Mouse (Mus musculus) liver, embryonic 13.5 days (tissue): Measurements from ENCODE around the gene Elovl1. TPM values are rescaled to one million over a fixed set of nuclear protein-coding genes. Genes with fewer than 3 reads are reported as not detected.

Experiments used
- ATAC-seq: fragments of 200-750 bp; cut with Nextera tagmentation; 2 replicates; pipeline ENCODE4 v1.8.0; 2017; ENCODE audit warnings: low read depth, mild to moderate bottlenecking, moderate number of reproducible peaks, moderate library complexity
- DNase-seq: peaks from one replicate; pipeline ENCODE4 v3.0.0; 2022
- H3K27ac ChIP-seq: fragments of 300-500 bp; sonication (generic); 2 replicates; pipeline ENCODE4 v1.5.1; 2015; ENCODE audit warnings: moderate library complexity, mild to moderate bottlenecking, inconsistent platforms
- H3K27me3 ChIP-seq: fragments of 300-500 bp; sonication (generic); 2 replicates; pipeline ENCODE4 v1.6.1; 2015; ENCODE audit warnings: mild to moderate bottlenecking, inconsistent platforms
- H3K36me3 ChIP-seq: fragments of 300-500 bp; sonication (generic); 2 replicates; pipeline ENCODE4 v1.6.1; 2015; ENCODE audit warnings: mild to moderate bottlenecking, inconsistent platforms
- H3K4me1 ChIP-seq: fragments of 300-500 bp; sonication (generic); replicated peaks from 2 replicates; pipeline ENCODE4 v1.6.1; 2015; ENCODE audit warnings: inconsistent platforms
- H3K4me2 ChIP-seq: fragments of 300-500 bp; sonication (generic); 2 replicates; pipeline ENCODE4 v1.6.1; 2015; ENCODE audit warnings: inconsistent platforms, mild to moderate bottlenecking, moderate library complexity
- H3K4me3 ChIP-seq: fragments of 300-500 bp; sonication (generic); replicated peaks from 2 replicates; pipeline ENCODE4 v1.5.1; 2015; ENCODE audit warnings: mild to moderate bottlenecking, inconsistent platforms
- H3K9ac ChIP-seq: fragments of 300-500 bp; sonication (generic); 2 replicates; pipeline ENCODE4 v1.6.1; 2015; ENCODE audit warnings: mild to moderate bottlenecking, inconsistent platforms
- H3K9me3 ChIP-seq: fragments of 300-500 bp; sonication (generic); replicated peaks from 2 replicates; pipeline ENCODE4 v1.6.1; 2016; ENCODE audit warnings: inconsistent platforms
- WGBS: fragments of 180-500 bp; shearing (Covaris S2); methylation state at CpG from one replicate; pipeline ENCODE4 v1.1.7; 2015; ENCODE audit not compliant: insufficient replicate concordance; 5-methylcytosine and 5-hydroxymethylcytosine counted together
- polyA plus RNA-seq: library from polyadenylated mRNA; unstranded; fragments of >200 nt; fragmentation: Nextera tagmentation; extraction: Ambion mirVana; gene quantifications from 2 replicates; pipeline ENCODE4 v1.2.1, GENCODE M21; 2015

The Elovl1 gene
- polyA plus RNA-seq, 1 experiment from 2014 or later, result 106 TPM

DNA sequence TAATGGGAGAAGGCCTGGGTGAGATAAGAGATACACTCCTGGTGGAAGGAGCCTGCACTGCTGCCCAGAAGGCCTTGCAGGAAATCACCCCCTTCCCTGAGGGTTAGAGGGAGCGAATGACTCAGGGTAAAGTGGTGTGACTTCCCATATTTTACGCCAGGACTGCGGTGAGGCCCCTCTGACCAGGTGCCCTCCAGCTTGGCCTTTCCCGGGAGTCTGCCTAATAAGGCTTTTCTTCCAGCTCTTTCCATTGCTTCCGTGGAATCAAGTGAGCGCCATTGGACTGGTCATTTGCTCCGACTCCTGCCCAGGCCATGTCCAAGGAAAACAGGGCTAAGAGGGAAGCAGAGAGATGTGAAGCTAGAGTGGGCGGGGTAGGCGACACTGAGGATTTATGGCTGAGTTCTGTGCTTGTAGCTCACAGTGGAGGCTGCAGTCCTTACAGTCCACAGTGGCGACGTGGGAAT, 37.8 kb downstream of the Elovl1 start:
- H3K27me3 ChIP-seq, result no peaks in the 10 kb centered on the region
- no peaks in the 10 kb centered on the region for H3K36me3 ChIP-seq
- no peak overlapping the region for H3K9ac ChIP-seq
- ATAC-seq, result 0 out of 2 replicates have a peak, but pooled peaks have one; percentile 41
- H3K4me3 ChIP-seq, result no peak overlapping the region
- no peak overlapping the region for H3K4me2 ChIP-seq
- 16% methylated on average over 11 of the region's 11 CpGs for WGBS
- H3K4me1 ChIP-seq, result peaks cover 4% of the 10 kb centered on the region; the same call in 1 of the 2 replicates
- DNase-seq, result no peak
- no peak overlapping the region for H3K27ac ChIP-seq
- no peaks in the 10 kb centered on the region for H3K9me3 ChIP-seq

DNA sequence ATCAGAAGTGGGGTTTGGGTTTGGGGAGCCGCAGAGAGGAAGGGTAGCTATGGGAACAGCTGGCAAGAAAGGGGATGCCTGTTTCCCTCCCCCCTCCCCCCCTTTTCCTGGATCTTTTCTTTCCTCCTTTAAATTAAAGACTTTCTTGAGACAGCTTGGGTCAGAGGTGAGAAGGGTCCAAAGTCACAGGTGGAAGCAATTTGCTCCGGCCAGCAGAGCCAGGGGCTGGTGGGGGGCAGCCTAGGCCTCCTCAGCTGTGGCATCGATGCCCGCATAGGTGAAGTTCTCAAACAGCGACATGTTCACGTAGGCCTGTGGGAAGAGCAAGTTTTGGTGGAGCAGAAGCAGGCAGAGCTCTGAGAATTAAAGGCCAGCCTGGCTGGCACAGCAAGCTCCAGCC, 43.4 kb downstream of the Elovl1 start:
- WGBS, result 82% methylated on average over 6 of the region's 6 CpGs
- ATAC-seq, result no peak
- no peak overlapping the region for H3K9ac ChIP-seq
- H3K27ac ChIP-seq, result no peak overlapping the region
- no peak overlapping the region for H3K4me3 ChIP-seq
- H3K27me3 ChIP-seq, result no peaks in the 10 kb centered on the region
- H3K36me3 ChIP-seq, result no peaks in the 10 kb centered on the region
- H3K9me3 ChIP-seq, result no peaks in the 10 kb centered on the region
- H3K4me1 ChIP-seq, result no peaks in the 10 kb centered on the region
- H3K4me2 ChIP-seq, result no peak overlapping the region
- no peak for DNase-seq

- ATAC-seq (no peak), DNase-seq (no peak)
- H3K9me3 ChIP-seq, result no peaks in the 10 kb centered on the region
- WGBS, result 78% methylated on average over 11 of the region's 11 CpGs
- H3K9ac ChIP-seq, result no peak overlapping the region
- H3K4me3 ChIP-seq, result no peak overlapping the region
- H3K4me2 ChIP-seq, result no peak overlapping the region
- no peaks in the 10 kb centered on the region for H3K27me3 ChIP-seq
- H3K4me1 ChIP-seq, result no peaks in the 10 kb centered on the region
- no peaks in the 10 kb centered on the region for H3K36me3 ChIP-seq
- H3K27ac ChIP-seq, result no peak overlapping the region
These were observed 44.8 kb downstream of the Elovl1 start for GRCm38 (mm10) chr4:118472687-118473086.

- Histone ChIP-seq H3K9ac (no peak overlapping the region), H3K4me1 (no peaks in the 10 kb centered on the region), H3K4me3 (no peak overlapping the region), H3K27me3 (no peaks in the 10 kb centered on the region), H3K9me3 (no peaks in the 10 kb centered on the region), H3K27ac (no peak overlapping the region), H3K36me3 (no peaks in the 10 kb centered on the region), H3K4me2 (no peak overlapping the region)
- WGBS, result 64% methylated on average over 15 of the region's 15 CpGs
- DNase-seq, result no peak
- ATAC-seq, result no peak
These were observed 49.1 kb downstream of the Elovl1 start for GRCm38 (mm10) chr4:118476773-118477530.

Other genes with a start within 250 kb of the Elovl1 start
- gene Kdm4a, start 248.1 kb upstream of the Elovl1 start, polyA plus RNA-seq, result 7.8 and 9.1 TPM in 2 replicates
- gene Ptprf, start 136.7 kb upstream of the Elovl1 start, polyA plus RNA-seq, result 7.9 and 9.5 TPM in 2 replicates
- gene Szt2, start 18.8 kb upstream of the Elovl1 start, polyA plus RNA-seq, result 2.0 TPM in 2 replicates
- gene Med8, start 18.8 kb upstream of the Elovl1 start, polyA plus RNA-seq, result 97.4 and 107 TPM in 2 replicates
- gene Cdc20, start 9.3 kb downstream of the Elovl1 start, polyA plus RNA-seq, result 210 and 211 TPM in 2 replicates
- gene Mpl, start 29.4 kb downstream of the Elovl1 start, polyA plus RNA-seq, result 10.8 and 10.9 TPM in 2 replicates
- gene Tie1, start 62.0 kb downstream of the Elovl1 start, polyA plus RNA-seq, result 7.0 and 8.0 TPM in 2 replicates
- gene 2610528J11Rik, start 98.9 kb downstream of the Elovl1 start, polyA plus RNA-seq, result 5.2 and 5.6 TPM in 2 replicates
- 0.80 and 0.88 TPM in 2 replicates for gene Tmem125, start 116.0 kb downstream of the Elovl1 start, polyA plus RNA-seq
- gene Cfap57, start 192.7 kb downstream of the Elovl1 start, polyA plus RNA-seq, result 1.2 and 1.3 TPM in 2 replicates
- gene Ebna1bp2, start 192.7 kb downstream of the Elovl1 start, polyA plus RNA-seq, result 122 and 144 TPM in 2 replicates
- not detected in 2 replicates for gene Olfr62, start 230.9 kb downstream of the Elovl1 start, polyA plus RNA-seq